Mouse (Mus musculus): ENCODE data around the gene Foxn1. TPM values are rescaled to one million over a fixed set of nuclear protein-coding genes. Genes with fewer than 3 reads are reported as not detected.

The Foxn1 gene
- polyA plus RNA-seq, 1 experiment from 2014 or later, result not detected

- Histone ChIP-seq H3K27me3 (ENCODE audit: control insufficient read depth, insufficient read depth, low read length) (no peaks in the 10 kb centered on the region), H3K36me3 (ENCODE audit: control insufficient read depth, insufficient read depth, low read length) (no peaks in the 10 kb centered on the region), H3K4me3 (ENCODE audit: low read length) (no peak overlapping the region), H3K4me2 (replicated peaks; ENCODE audit: low read depth, low read length) (no peak overlapping the region), H3K9me3 (ENCODE audit: control insufficient read depth, low read length) (no peaks in the 10 kb centered on the region), H3K4me1 (ENCODE audit: control insufficient read depth, insufficient read depth, low read length) (peaks cover 15% of the 10 kb centered on the region), H3K9ac (ENCODE audit: low read depth, low read length) (no peak overlapping the region), H3K27ac (ENCODE audit: low read depth, low read length) (no peak overlapping the region)
- 88% methylated on average over 11 of the region's 11 CpGs for WGBS
- ATAC-seq (ENCODE audit: low FRiP score, low TSS enrichment), result no peak
Measured at GRCm38 (mm10) chr11:78371711-78372110, 14.6 kb downstream of the Foxn1 start.

DNA sequence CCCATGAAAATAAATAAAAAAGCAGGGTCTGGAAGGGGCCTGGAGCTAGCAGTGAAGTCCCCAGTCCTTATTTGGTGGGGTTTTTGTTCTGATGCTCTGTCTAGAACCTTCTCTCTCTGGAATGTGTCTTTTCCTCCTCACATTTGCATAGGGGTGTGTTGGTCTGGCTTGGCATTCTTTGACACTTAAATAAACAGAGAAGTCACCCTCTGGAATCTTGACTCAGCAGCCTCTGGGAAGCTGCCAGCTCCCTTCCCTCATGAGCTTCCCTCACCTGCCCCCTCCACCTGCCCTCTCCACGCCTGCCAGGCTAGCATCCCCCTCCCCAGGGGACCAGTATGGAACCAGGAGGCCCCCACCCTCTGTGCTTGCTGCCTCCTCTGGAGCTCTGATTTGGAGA, 16.0 kb downstream of the Foxn1 start:
- Histone ChIP-seq H3K27ac (ENCODE audit: low read depth, low read length) (no peak overlapping the region), H3K36me3 (ENCODE audit: control insufficient read depth, insufficient read depth, low read length) (no peaks in the 10 kb centered on the region), H3K9ac (ENCODE audit: low read depth, low read length) (no peak overlapping the region), H3K9me3 (ENCODE audit: control insufficient read depth, low read length) (no peaks in the 10 kb centered on the region), H3K4me1 (ENCODE audit: control insufficient read depth, insufficient read depth, low read length) (peaks cover 14% of the 10 kb centered on the region), H3K4me3 (ENCODE audit: low read length) (no peak overlapping the region), H3K4me2 (replicated peaks; ENCODE audit: low read depth, low read length) (no peak overlapping the region), H3K27me3 (ENCODE audit: control insufficient read depth, insufficient read depth, low read length) (no peaks in the 10 kb centered on the region)
- 36% methylated on average over 1 of the region's 1 CpGs for WGBS
- ATAC-seq (ENCODE audit: low FRiP score, low TSS enrichment), result no peak

DNA sequence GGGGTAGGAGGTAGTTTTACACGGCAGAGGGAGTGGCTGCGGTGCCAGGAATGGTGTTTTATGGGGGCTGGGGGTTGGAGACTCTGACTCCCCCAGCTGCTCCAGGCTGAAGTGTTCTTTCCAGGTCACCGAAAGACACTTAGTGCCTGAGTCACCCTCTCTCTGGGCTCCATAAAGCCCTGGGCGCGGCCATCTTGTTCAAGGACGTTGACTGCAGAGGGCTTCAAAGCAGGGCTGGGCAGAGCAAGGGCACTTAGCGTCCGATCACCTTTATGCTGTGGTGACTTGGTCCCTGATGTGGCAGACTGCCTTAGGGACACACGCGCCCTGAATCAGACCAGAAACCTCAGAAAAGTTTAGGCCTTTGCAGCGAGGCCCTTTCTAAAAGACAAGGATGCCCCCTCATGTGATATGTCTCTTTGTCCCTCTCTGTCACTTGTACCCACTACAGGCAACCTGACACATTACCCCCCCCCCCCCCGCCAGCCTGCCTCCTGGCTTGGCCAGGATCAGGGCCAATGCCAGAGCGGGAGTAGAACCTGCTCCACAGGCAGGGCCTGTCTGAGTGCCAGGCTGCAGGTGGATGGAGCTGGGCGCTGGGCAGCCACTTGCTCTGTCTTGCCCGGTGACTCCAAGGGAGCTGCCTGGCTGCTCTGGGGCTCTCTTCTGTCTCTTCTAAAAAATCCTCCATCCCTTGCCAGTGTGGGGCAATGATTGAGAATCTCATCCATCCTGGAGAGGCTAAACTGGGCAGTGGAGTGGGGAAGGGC, 18.7 kb downstream of the Foxn1 start:
- no peak overlapping the region for H3K27ac ChIP-seq (ENCODE audit: low read depth, low read length)
- H3K4me3 ChIP-seq (ENCODE audit: low read length), result no peak overlapping the region
- H3K9me3 ChIP-seq (ENCODE audit: control insufficient read depth, low read length), result no peaks in the 10 kb centered on the region
- H3K4me2 ChIP-seq (replicated peaks; ENCODE audit: low read depth, low read length), result no peak overlapping the region
- no peaks in the 10 kb centered on the region for H3K36me3 ChIP-seq (ENCODE audit: control insufficient read depth, insufficient read depth, low read length)
- peaks cover 24% of the 10 kb centered on the region for H3K4me1 ChIP-seq (ENCODE audit: control insufficient read depth, insufficient read depth, low read length)
- no peak overlapping the region; the same call in 1 of the 2 replicates for H3K9ac ChIP-seq (ENCODE audit: low read depth, low read length)
- no peak for ATAC-seq (ENCODE audit: low FRiP score, low TSS enrichment)
- no peaks in the 10 kb centered on the region for H3K27me3 ChIP-seq (ENCODE audit: control insufficient read depth, insufficient read depth, low read length)
- WGBS, result 77% methylated on average over 14 of the region's 15 CpGs

DNA sequence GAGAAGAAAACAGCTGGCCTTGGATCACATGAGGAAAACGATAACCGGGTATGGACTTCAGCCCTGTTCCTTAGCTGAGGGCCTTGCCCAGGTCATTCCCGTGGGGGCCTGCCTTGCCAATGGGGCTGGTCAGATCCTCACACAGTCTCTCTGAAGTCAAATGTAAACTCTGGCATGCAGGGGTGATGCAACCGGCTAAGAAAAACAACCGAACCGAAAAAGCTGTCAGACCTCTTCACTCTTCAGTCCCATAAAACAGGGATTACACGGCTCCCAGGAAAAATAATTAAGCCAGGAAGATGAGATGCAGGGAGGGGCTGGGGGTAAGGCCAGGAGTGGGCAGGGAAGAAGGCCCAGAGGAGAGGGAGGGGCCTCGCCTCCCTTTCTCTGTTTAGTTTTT, 22.3 kb downstream of the Foxn1 start:
- Histone ChIP-seq H3K4me3 (ENCODE audit: low read length) (no peak overlapping the region), H3K9me3 (ENCODE audit: control insufficient read depth, low read length) (no peaks in the 10 kb centered on the region), H3K4me1 (ENCODE audit: control insufficient read depth, insufficient read depth, low read length) (peaks cover 21% of the 10 kb centered on the region), H3K27ac (ENCODE audit: low read depth, low read length) (no peak overlapping the region), H3K36me3 (ENCODE audit: control insufficient read depth, insufficient read depth, low read length) (no peaks in the 10 kb centered on the region), H3K27me3 (ENCODE audit: control insufficient read depth, insufficient read depth, low read length) (no peaks in the 10 kb centered on the region), H3K9ac (ENCODE audit: low read depth, low read length) (no peak overlapping the region), H3K4me2 (replicated peaks; ENCODE audit: low read depth, low read length) (no peak overlapping the region)
- no peak; the same call in 1 of the 2 replicates for ATAC-seq (ENCODE audit: low FRiP score, low TSS enrichment)
- 11% methylated on average over 8 of the region's 8 CpGs for WGBS

DNA sequence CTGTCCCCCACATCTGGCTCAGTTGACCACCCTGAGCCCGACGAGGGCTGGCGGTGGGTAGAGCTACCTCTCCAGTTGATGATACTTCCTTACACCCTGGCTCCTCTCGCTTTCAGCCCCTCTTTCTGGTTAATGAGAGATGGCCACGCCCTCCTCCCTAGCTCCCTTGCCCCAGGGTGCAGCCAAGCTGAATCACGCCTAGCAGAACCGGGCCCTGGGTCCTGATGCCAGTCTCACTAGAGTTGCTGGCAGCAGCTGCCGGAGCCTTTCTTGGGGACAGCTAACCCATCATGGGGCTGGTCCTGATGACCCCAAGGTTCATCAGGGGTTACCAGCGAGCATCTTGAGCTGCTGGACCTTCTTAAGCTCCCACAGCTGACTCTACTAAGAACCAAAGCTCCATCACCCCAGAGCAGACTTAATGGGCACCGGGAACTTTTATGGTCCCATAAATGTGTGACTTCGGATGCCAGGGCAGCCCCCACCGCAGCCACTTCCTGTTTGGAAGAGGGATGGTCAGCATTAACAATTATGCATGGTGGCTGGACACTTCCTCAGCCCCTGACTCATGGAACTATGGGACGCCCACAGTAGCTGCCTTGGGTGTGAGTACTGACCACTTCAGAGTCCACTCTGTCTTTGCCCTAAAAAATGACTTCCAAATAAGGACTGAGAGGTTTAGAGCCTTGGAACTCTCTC, 22.9 kb downstream of the Foxn1 start:
- ATAC-seq (ENCODE audit: low FRiP score, low TSS enrichment), result no peak
- no peak overlapping the region for H3K27ac ChIP-seq (ENCODE audit: low read depth, low read length)
- 61% methylated on average over 13 of the region's 13 CpGs for WGBS

GRCm38 (mm10) chr11:78360789-78361131, 25.6 kb downstream of the Foxn1 start:
- 63% methylated on average over 2 of the region's 2 CpGs for WGBS
- Histone ChIP-seq H3K9me3 (ENCODE audit: control insufficient read depth, low read length) (no peaks in the 10 kb centered on the region), H3K36me3 (ENCODE audit: control insufficient read depth, insufficient read depth, low read length) (no peaks in the 10 kb centered on the region), H3K27me3 (ENCODE audit: control insufficient read depth, insufficient read depth, low read length) (no peaks in the 10 kb centered on the region), H3K27ac (ENCODE audit: low read depth, low read length) (no peak overlapping the region), H3K4me2 (replicated peaks; ENCODE audit: low read depth, low read length) (no peak overlapping the region), H3K9ac (ENCODE audit: low read depth, low read length) (no peak overlapping the region), H3K4me3 (ENCODE audit: low read length) (peak overlapping the region; percentile 33; the same call in 1 of the 2 replicates), H3K4me1 (ENCODE audit: control insufficient read depth, insufficient read depth, low read length) (peaks cover 21% of the 10 kb centered on the region)
- no peak for ATAC-seq (ENCODE audit: low FRiP score, low TSS enrichment)

More for the DNA sequence above, 22.9 kb downstream of the Foxn1 start:
- H3K9me3 ChIP-seq (ENCODE audit: control insufficient read depth, low read length), result no peaks in the 10 kb centered on the region
- no peaks in the 10 kb centered on the region for H3K27me3 ChIP-seq (ENCODE audit: control insufficient read depth, insufficient read depth, low read length)
- H3K9ac ChIP-seq (ENCODE audit: low read depth, low read length), result no peak overlapping the region
- no peaks in the 10 kb centered on the region for H3K36me3 ChIP-seq (ENCODE audit: control insufficient read depth, insufficient read depth, low read length)
- peaks cover 21% of the 10 kb centered on the region for H3K4me1 ChIP-seq (ENCODE audit: control insufficient read depth, insufficient read depth, low read length)
- H3K4me2 ChIP-seq (replicated peaks; ENCODE audit: low read depth, low read length), result no peak overlapping the region
- H3K4me3 ChIP-seq (ENCODE audit: low read length), result no peak overlapping the region

GRCm38 (mm10) chr11:78360125-78360788, 26.1 kb downstream of the Foxn1 start:
- H3K27me3 ChIP-seq (ENCODE audit: control insufficient read depth, insufficient read depth, low read length), result no peaks in the 10 kb centered on the region
- no peaks in the 10 kb centered on the region for H3K36me3 ChIP-seq (ENCODE audit: control insufficient read depth, insufficient read depth, low read length)
- 12% methylated on average over 13 of the region's 13 CpGs for WGBS
- H3K4me2 ChIP-seq (replicated peaks; ENCODE audit: low read depth, low read length), result peak overlapping the region; percentile 60
- ATAC-seq (ENCODE audit: low FRiP score, low TSS enrichment), result peak; percentile 61
- H3K4me1 ChIP-seq (ENCODE audit: control insufficient read depth, insufficient read depth, low read length), result peaks cover 21% of the 10 kb centered on the region
- no peak overlapping the region for H3K27ac ChIP-seq (ENCODE audit: low read depth, low read length)
- peak overlapping the region; percentile 34; the same call in 1 of the 2 replicates for H3K9ac ChIP-seq (ENCODE audit: low read depth, low read length)
- peak overlapping the region; percentile 33 for H3K4me3 ChIP-seq (ENCODE audit: low read length)
- H3K9me3 ChIP-seq (ENCODE audit: control insufficient read depth, low read length), result no peaks in the 10 kb centered on the region

GRCm38 (mm10) chr11:78358330-78359007, 27.9 kb downstream of the Foxn1 start:
- no peak for ATAC-seq (ENCODE audit: low FRiP score, low TSS enrichment)
- no peak overlapping the region for H3K9ac ChIP-seq (ENCODE audit: low read depth, low read length)
- H3K27ac ChIP-seq (ENCODE audit: low read depth, low read length), result no peak overlapping the region
- H3K4me2 ChIP-seq (replicated peaks; ENCODE audit: low read depth, low read length), result no peak overlapping the region
- H3K4me1 ChIP-seq (ENCODE audit: control insufficient read depth, insufficient read depth, low read length), result peaks cover 4% of the 10 kb centered on the region; the same call in 1 of the 2 replicates
- H3K9me3 ChIP-seq (ENCODE audit: control insufficient read depth, low read length), result no peaks in the 10 kb centered on the region
- WGBS, result 17% methylated on average over 22 of the region's 22 CpGs
- no peaks in the 10 kb centered on the region for H3K27me3 ChIP-seq (ENCODE audit: control insufficient read depth, insufficient read depth, low read length)
- no peaks in the 10 kb centered on the region for H3K36me3 ChIP-seq (ENCODE audit: control insufficient read depth, insufficient read depth, low read length)
- no peak overlapping the region for H3K4me3 ChIP-seq (ENCODE audit: low read length)

Data from kidney, embryonic 14.5 days (tissue).